Mouse (Mus musculus): Measurements from ENCODE around the gene Wfikkn2. TPM values are rescaled to one million over a fixed set of nuclear protein-coding genes. Genes with fewer than 3 reads are reported as not detected.

The Wfikkn2 gene
- 1.4 and 1.9 TPM in 2 replicates for polyA plus RNA-seq (2015; fragmentation: Nextera tagmentation; extraction: Ambion mirVana)

DNA sequence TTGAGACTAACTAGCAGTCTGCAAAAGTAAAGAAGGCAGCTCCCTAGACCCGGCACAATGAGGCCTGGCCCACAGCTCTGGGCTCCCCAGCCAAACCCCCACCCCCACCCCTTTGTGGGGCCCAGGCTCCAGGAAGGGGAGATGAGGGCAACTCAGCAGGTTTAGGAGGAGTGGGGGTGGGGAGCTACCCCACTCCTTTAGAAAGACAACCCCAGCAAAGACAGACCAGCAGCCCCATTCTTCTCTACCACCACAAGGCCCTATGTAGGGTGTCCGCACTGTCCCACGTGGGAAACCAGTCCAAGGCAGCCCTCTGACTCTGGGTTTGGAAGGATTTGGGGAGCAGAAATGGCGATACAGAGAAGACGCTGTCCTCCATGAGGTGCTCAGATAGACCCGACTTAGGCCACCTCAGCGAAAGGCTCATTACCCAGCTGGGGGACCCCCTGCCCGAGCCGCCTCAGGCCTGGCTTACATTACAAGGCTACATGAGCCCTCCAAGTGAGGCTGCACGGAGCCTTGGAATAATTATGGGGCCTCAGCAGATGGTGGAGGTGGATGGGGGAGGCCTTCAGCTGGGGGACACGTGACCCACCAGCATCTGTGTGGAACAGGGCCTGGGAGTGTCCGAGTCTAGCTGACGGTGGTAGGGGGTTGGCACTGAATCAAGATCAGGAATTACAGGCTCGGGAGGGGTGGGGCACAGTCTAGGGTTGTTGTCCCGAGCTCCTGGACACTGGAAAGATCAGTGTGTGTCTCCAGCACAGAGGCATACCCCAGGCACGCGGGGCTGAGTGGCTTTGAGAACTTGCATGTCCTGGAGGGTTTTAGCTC lies at the start of gene Wfikkn2:
Wfikkn2 (minus strand) TSS at position 51 of the 834 bp plus-strand sequence.
- Histone ChIP-seq H3K27ac (replicated peaks) (no peak within 1 kb of the TSS; the same call in 1 of the 2 replicates), H3K9me3 (ENCODE audit: control insufficient read depth, low read length) (no peaks in the 10 kb centered on the region), H3K36me3 (ENCODE audit: control insufficient read depth, insufficient read depth, low read length) (no peaks in the 10 kb centered on the region), H3K4me1 (replicated peaks; ENCODE audit: control insufficient read depth, insufficient read depth) (peaks cover 8% of the 10 kb centered on the region), H3K27me3 (ENCODE audit: control insufficient read depth, insufficient read depth, low read length) (no peaks in the 10 kb centered on the region), H3K4me3 (ENCODE audit: low read depth, low read length) (no peak within 1 kb of the TSS), H3K4me2 (replicated peaks; ENCODE audit: low read depth) (no peak within 1 kb of the TSS), H3K9ac (ENCODE audit: low read length) (peak within 1 kb of the TSS; percentile 41; the same call in 1 of the 2 replicates)
- WGBS, result 48% methylated on average over 17 of the region's 17 CpGs
- peak; percentile 37; the same call in 1 of the 2 replicates for ATAC-seq (ENCODE audit: low FRiP score, low TSS enrichment)
- no peak for DNase-seq (ENCODE audit: low spot score)
- TF ChIP-seq EP300 (optimal IDR thresholded peaks at IDR 0.05) (no peak), CTCF (IDR thresholded peaks at IDR 0.05; ENCODE audit: low read depth) (no peak)

DNA sequence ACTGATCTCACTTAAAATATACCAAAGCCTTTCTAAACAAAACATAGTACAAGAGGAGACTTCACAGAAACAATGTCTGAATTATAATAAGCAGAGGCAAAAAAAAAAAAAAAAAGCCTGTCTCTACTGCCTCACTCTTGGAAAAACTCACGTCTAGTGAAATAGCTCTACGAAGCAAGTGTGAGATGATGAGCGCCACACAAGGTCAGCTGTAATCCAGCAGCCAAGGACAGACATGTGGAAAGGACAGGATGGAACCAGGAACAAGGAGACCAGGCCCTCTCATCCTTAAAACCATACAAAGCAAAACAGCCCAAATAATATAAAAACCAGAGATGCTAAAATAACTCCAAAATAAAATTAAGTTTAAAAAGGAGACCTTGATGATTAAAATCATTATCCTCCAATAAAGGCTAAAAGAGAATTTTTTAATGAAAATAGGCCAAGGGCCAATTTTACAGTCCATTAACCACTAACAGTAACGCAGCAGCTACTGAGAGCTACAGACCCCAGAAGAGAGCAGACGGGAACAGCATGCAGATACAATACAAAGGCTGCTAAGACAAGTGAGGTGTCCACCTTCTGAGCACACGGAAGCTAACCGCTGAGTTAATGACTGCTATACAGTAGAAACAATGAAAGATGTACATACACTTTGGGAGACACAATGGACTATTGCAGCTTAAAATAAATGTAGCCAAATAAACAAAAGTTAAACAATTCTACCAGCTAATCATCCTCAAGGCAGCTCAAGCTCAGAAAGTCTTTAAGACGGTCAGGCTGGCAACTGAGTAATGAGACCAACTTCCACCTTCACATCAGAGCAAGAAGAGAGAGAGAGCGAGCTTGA lies 49.4 kb upstream of the Wfikkn2 start:
- no peak for DNase-seq (ENCODE audit: low spot score)
- peaks cover 33% of the 10 kb centered on the region for H3K36me3 ChIP-seq (ENCODE audit: control insufficient read depth, insufficient read depth, low read length)

DNA sequence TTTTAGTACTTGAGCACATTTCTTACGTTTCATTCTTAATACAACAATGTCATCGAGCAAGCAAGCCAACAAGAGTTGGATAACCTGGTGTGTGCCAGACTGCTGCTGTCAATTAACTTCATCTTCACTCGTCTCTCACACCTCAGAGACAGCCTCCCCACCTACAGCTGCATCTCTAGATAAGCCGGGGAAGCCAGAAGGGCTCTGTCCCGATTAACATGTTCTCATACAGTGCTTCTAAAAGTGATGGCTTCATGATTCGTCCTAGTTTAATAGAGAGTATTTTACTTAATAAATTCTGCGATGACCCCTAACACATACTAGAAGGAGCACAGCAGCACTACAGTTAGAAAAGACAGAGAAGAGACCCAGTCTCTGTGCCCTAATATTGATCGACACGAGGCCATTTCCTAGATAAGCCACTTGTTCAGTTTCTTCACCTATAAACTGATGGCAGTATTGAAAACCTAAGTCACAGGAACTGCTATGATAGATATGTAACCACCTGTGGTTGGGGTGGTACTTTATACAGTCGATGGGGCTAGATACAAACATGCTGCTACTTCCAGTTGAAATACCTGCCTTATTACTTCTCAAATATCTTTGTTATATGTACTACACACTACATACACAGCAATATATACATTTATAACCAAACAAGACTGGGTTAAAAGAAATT lies 44.4 kb upstream of the Wfikkn2 start:
- no peak for ATAC-seq (ENCODE audit: low FRiP score, low TSS enrichment)
- H3K4me3 ChIP-seq (ENCODE audit: low read depth, low read length), result no peak overlapping the region
- no peak overlapping the region for H3K4me2 ChIP-seq (replicated peaks; ENCODE audit: low read depth)
- 87% methylated on average over 10 of the region's 10 CpGs for WGBS
- H3K27me3 ChIP-seq (ENCODE audit: control insufficient read depth, insufficient read depth, low read length), result no peaks in the 10 kb centered on the region
- TF ChIP-seq CTCF (IDR thresholded peaks at IDR 0.05; ENCODE audit: low read depth) (no peak), EP300 (optimal IDR thresholded peaks at IDR 0.05) (no peak)
- peaks cover 18% of the 10 kb centered on the region for H3K36me3 ChIP-seq (ENCODE audit: control insufficient read depth, insufficient read depth, low read length)
- no peak overlapping the region for H3K27ac ChIP-seq (replicated peaks)
- DNase-seq (ENCODE audit: low spot score), result no peak
- no peaks in the 10 kb centered on the region for H3K4me1 ChIP-seq (replicated peaks; ENCODE audit: control insufficient read depth, insufficient read depth)
- no peak overlapping the region for H3K9ac ChIP-seq (ENCODE audit: low read length)
- H3K9me3 ChIP-seq (ENCODE audit: control insufficient read depth, low read length), result no peaks in the 10 kb centered on the region

More for the DNA sequence above, 49.4 kb upstream of the Wfikkn2 start:
- Histone ChIP-seq H3K4me1 (replicated peaks; ENCODE audit: control insufficient read depth, insufficient read depth) (no peaks in the 10 kb centered on the region), H3K9me3 (ENCODE audit: control insufficient read depth, low read length) (no peaks in the 10 kb centered on the region), H3K9ac (ENCODE audit: low read length) (no peak overlapping the region), H3K4me2 (replicated peaks; ENCODE audit: low read depth) (no peak overlapping the region), H3K27me3 (ENCODE audit: control insufficient read depth, insufficient read depth, low read length) (no peaks in the 10 kb centered on the region), H3K27ac (replicated peaks) (no peak overlapping the region), H3K4me3 (ENCODE audit: low read depth, low read length) (no peak overlapping the region)
- TF ChIP-seq EP300 (optimal IDR thresholded peaks at IDR 0.05) (no peak), CTCF (IDR thresholded peaks at IDR 0.05; ENCODE audit: low read depth) (no peak)
- ATAC-seq (ENCODE audit: low FRiP score, low TSS enrichment), result no peak
- 77% methylated on average over 9 of the region's 9 CpGs for WGBS

DNA sequence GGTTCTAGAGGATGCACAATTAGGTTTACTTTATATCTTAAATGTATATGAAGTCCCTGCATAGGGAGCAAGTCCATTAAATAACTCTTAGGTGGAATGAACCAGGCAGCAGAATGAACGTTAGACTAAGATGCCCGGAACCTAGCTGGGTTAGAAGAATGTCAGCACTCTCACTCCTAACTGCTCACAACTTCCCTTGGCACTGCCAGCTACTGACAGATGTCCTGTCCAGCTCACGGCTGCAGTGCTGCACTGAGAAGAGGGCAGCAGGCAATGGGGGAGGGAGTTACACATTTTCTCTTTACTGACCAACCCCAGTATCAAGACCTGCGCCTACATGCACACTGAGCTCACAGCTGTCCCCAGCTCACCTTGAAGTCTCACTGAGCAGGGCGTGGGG lies 41.3 kb upstream of the Wfikkn2 start:
- ATAC-seq (ENCODE audit: low FRiP score, low TSS enrichment), result peak; percentile 54; the same call in 1 of the 2 replicates
- Histone ChIP-seq H3K4me2 (replicated peaks; ENCODE audit: low read depth) (no peak overlapping the region), H3K9ac (ENCODE audit: low read length) (no peak overlapping the region), H3K27me3 (ENCODE audit: control insufficient read depth, insufficient read depth, low read length) (no peaks in the 10 kb centered on the region), H3K4me3 (ENCODE audit: low read depth, low read length) (no peak overlapping the region), H3K9me3 (ENCODE audit: control insufficient read depth, low read length) (no peaks in the 10 kb centered on the region), H3K4me1 (replicated peaks; ENCODE audit: control insufficient read depth, insufficient read depth) (no peaks in the 10 kb centered on the region), H3K36me3 (ENCODE audit: control insufficient read depth, insufficient read depth, low read length) (peaks cover 10% of the 10 kb centered on the region), H3K27ac (replicated peaks) (no peak overlapping the region)
- 80% methylated on average over 5 of the region's 5 CpGs for WGBS
- no peak for DNase-seq (ENCODE audit: low spot score)
- TF ChIP-seq EP300 (optimal IDR thresholded peaks at IDR 0.05), result no peak
- no peak for TF ChIP-seq CTCF (IDR thresholded peaks at IDR 0.05; ENCODE audit: low read depth)

DNA sequence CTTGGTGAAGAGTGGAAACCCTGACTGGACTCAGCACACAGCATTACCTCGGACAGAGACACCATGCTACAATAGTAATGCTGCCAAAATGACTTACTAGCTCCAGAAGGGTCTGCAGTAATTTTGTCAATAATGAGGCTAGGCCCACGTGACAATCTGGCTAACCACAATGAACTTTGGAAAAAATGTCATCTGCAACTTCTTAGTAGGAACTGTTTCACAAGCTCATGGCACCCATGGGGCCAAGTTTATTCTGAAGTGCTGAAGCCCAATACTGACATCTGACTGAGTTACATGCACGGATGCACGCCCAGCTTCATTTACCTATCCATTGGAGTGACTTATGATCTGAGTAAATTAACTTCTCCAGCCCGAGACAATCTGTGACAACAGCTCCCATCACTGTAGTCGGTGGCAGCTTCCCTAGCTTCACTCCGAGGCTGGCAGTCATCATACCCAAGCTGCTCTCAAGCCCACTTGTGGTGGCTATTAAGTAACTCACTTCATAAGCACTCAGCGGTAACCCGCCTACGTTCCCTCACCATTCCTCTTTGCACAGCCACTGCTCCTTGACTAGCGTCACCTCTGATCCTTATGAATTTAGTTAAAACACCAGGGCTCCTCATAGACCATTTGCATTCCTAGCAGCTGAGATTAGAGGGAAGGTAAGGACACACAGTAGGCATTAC lies 40.2 kb upstream of the Wfikkn2 start:
- H3K4me1 ChIP-seq (replicated peaks; ENCODE audit: control insufficient read depth, insufficient read depth), result no peaks in the 10 kb centered on the region
- no peak for ATAC-seq (ENCODE audit: low FRiP score, low TSS enrichment)
- H3K9me3 ChIP-seq (ENCODE audit: control insufficient read depth, low read length), result no peaks in the 10 kb centered on the region
- peaks cover 10% of the 10 kb centered on the region for H3K36me3 ChIP-seq (ENCODE audit: control insufficient read depth, insufficient read depth, low read length)
- TF ChIP-seq CTCF (IDR thresholded peaks at IDR 0.05; ENCODE audit: low read depth), result no peak
- no peak for TF ChIP-seq EP300 (optimal IDR thresholded peaks at IDR 0.05)
- no peaks in the 10 kb centered on the region for H3K27me3 ChIP-seq (ENCODE audit: control insufficient read depth, insufficient read depth, low read length)
- no peak overlapping the region for H3K4me2 ChIP-seq (replicated peaks; ENCODE audit: low read depth)
- no peak overlapping the region for H3K4me3 ChIP-seq (ENCODE audit: low read depth, low read length)
- no peak for DNase-seq (ENCODE audit: low spot score)
- no peak overlapping the region for H3K9ac ChIP-seq (ENCODE audit: low read length)
- no peak overlapping the region for H3K27ac ChIP-seq (replicated peaks)
- WGBS, result 90% methylated on average over 11 of the region's 11 CpGs
